Mouse (Mus musculus) retina, adult 2 months (tissue): Measurements from ENCODE around the gene Stra6.

Source experiments
- DNase-seq: peaks from one replicate; pipeline ENCODE4 v3.0.0-alpha.2; 2012; ENCODE audit warnings: low read depth, low spot score

Gene Stra6

DNA sequence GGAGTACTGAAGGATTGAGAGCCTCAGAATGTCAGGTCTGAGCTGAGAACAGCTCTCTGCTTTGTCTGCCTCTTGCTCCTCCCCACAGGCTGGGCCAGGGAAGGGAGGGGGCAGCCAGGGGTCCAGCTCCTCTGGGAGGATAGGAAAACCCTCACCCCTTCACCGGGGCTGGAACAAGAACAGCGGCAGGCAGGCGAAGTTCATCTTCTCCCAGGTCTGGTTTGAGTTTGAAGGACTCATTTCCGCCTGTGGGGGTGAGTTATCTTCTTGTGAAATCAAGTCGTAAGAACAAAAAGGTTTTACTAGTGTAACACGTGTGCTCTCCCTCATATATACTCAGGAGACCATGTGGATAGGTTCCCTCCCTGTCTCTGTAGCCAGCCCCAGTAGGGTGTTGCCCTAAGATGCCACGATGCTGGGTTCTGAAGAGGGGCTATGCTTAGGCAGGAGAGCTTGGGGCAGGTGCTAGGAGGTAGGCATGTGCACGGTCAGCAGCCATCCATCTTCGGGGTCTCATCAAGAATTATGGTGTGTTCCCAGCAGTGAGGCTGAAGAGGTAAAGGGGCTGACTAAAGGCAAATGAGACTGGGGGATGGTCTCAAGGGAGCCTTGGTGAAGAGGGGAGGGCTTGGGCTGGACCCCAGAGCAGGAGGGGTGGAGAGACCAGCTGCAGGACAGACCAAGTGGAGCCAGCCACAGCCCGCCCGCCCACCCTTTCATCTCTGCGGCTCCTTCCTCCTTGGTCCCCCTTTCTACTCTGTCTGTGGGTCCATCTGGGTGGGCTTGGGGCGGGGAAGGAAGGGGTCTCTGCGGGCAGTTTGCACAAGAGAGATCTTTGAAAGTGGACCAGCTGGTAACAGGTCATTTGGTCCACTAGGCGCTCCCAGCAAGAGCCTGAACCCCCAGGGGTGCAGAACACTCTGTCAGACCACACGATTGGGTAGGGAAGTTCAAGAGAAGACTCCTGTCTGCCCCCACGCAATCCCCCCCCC is 70.6 kb downstream of the Stra6 start:
- no peak for DNase-seq

GRCm38 (mm10) chr9:58134906-58135305 is 71.3 kb downstream of the Stra6 start:
- no peak for DNase-seq

- DNase-seq, result no peak
Observed at GRCm38 (mm10) chr9:58135921-58136321, 72.3 kb downstream of the Stra6 start.

DNA sequence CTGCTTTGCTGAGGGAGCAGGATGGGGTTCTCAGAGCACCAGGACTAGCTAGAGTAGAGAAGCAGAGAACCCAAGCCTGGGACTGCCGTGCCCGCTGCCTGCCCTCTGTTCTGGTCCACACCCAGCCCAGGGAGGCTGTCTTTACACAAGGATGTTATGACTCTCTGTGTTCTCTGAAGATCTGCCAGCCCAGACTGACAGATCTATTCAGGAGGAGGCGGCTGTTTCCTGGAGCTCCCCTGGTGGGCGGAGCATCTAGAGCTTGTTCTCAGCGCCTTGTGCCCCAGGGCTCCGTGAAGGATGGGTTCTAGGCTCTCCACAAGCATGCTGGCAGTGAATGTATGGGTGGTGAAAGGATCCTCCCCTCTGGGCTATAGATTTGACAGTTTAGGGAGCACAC is 76.4 kb downstream of the Stra6 start:
- no peak for DNase-seq

GRCm38 (mm10) chr9:58143419-58143818 is 79.8 kb downstream of the Stra6 start:
- no peak for DNase-seq

GRCm38 (mm10) chr9:58144664-58145063 is 81.1 kb downstream of the Stra6 start:
- peak; percentile 38 for DNase-seq

DNA sequence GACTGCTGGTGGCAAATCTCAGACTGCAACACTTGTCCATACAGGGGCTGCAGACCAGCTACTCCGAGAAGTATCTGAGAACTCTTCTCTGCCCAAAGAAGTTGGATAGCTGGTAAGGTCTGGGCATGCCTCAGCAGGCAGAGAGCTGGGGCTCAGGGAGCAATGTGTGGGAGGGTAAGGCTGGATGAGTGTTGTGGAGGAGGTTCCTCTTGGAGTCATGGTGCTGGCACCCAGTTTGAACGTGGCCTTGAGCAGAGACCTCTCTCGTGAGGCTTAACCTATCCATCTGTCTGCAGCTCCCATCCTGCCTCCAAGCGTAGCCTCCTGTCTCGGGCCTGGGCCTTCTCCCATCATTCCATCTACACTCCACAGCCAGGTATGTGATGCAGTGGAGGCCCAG is 81.8 kb downstream of the Stra6 start:
- DNase-seq, result no peak

DNA sequence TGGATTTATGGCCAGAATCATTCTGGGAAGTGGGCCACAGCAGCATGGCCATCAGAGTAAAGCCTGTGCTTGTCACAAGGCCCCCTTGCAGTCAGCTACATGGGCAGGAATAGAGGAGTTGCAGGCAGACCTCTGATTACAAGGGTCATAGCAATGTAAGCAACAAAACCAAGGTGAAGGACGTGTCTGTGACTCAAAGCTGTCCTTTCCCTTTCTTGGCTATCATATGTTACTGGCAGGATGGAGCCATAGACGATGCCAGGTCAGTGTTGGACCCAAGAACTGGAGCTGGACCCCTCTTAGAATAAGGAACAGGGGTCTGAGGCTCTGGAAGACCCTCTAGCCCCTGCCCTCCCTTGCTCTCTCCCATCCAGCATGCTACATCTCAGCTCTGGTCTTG is 85.2 kb downstream of the Stra6 start:
- DNase-seq, result no peak

GRCm38 (mm10) chr9:58150733-58151361 is 87.3 kb downstream of the Stra6 start:
- no peak for DNase-seq

- DNase-seq, result no peak
Observed at GRCm38 (mm10) chr9:58153095-58153494, 89.5 kb downstream of the Stra6 start.

DNA sequence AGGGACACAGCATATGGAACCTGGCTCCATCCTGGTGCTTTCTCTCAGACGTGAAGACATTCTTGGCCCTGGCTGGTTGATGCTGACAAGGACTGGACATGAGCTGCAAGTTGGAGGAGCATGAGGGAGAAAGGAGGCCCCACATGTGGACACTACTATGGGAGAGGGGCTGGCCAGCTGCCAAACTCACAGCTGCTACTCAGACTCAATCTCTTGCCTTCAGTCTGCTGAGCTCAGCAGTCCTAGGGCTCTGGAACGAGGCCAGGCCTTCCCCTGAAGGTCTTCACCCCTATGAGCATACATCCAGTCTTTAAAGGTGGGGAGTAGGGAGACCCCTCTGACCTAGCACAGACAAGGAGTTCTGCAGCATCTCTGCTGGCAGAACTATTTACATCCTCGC is 91.8 kb downstream of the Stra6 start:
- no peak for DNase-seq

- no peak for DNase-seq
Observed at GRCm38 (mm10) chr9:58156819-58157560, 93.4 kb downstream of the Stra6 start.

GRCm38 (mm10) chr9:58157838-58158237 is 94.2 kb downstream of the Stra6 start:
- DNase-seq, result no peak

- no peak for DNase-seq
Observed at GRCm38 (mm10) chr9:58158541-58159311, 95.1 kb downstream of the Stra6 start.

DNA sequence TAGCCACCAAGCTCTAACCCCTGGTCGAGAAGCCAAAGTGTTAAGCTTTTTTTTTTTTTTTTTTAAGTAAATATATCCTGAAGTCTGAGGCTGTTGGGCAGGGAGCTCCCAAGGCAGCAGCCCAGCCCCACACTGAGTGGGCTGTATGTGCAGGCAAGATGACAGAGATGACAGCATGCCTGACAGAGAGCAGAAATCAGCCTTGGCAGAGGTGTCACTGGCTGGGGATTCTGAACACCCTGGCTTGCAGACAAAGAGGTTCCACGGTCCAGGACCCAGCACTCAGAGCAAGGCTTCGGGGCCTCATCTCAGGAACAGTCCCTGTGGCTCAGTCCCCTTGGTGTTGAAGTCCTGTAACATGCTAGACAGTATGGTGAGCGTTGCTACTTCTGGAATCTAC is 96.3 kb downstream of the Stra6 start:
- DNase-seq, result no peak

DNA sequence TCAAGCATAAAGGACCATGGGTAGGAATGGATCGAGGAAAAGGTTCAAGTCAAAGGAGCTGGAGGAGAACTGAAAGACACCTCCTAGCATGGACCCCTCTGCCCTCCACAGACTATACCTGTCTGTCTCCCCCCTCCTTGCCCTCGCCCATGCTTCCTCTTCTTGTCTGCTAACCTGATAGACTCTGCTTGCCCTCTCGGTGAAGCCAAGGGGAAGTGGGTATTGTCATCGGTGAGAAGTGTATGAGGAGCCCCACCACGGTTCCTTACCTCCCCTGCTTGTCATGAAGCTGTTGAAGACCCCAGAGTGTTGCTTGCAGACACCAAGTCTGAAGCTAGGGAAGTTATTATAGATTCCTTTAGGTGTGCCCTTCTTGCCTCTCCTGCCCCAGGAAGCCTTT is 96.7 kb downstream of the Stra6 start:
- DNase-seq, result no peak

GRCm38 (mm10) chr9:58162173-58162572 is 98.6 kb downstream of the Stra6 start:
- DNase-seq, result no peak

DNA sequence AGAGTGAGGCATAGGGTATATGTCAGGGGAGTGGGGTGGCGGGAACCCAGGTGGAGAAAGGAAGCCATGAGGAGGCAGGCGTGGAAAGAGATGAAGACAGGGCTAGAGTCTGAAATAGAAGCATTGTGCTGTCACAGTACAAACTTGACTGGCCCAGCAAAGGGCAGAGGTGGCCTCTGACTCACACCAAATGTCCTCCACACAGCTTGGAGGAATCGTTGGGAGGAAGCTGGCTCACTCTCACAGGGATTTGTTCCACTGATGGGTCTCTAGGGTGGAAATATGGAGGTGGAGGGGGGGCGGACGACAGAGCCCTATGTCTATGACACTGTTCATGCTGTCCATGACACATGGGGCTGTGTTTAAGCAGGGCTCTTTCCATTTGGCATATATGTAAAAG is 99.6 kb downstream of the Stra6 start:
- DNase-seq, result no peak

DNA sequence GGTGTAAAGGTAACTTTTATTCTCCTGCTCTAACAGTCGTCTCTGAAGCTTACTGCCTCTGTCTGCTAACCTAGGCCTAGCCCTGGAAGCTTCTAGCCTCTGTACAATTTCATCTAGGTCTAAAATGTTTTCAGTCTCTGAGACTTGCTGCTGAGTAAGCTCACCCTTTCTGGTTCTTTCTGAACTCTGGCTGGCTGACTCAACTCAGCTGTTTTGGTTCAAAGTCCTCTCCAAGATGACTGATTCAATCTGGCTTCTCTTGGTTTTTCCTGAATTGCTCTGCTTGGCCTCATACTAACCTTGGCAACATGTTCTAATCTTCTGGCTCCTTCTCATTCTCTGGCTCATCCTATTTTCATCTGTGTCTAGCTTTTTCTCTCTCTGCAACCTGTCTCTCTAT is 102.2 kb downstream of the Stra6 start:
- no peak for DNase-seq

DNA sequence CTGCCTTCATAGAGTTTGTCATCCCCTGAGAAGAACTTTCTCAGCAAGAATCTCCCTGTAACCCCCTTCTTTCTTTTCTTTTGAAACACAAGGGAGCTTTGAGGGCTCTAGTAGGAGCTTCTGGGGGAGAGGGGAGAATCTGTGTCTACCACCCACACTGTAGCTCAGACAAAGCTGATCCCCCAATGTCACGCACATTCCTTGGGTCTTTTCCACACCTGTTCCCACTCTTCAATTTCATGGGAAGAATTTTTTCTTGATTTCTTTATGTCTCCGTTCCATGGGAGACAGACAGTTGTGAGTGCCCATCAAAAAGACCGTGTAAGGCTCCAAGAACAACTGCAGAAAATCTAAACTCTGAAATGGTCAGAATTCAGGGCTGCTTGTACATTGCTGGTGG is 105.3 kb downstream of the Stra6 start:
- no peak for DNase-seq

DNA sequence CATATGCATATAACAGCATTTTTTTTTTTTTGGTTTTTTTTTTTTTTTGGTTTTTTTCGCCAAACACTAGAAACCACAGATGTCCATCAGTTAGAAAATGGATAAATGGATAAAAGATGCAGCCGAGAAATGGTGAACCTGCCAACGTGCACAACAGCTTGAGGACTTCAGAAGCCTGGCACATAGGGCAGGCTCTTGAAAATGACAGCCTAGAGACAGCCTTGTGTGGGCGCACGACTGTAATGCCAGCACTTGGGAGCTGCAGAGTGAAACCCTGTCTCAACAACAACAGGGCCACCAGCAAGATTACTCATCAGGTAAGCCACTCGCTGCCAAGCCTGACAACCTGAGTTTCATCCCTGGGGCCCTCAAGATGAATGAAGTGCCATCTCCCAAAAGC is 105.8 kb downstream of the Stra6 start:
- no peak for DNase-seq

- DNase-seq, result no peak
Observed at GRCm38 (mm10) chr9:58172863-58173262, 109.3 kb downstream of the Stra6 start.
